13 mouse cellular contexts compared by ENCODE assay signal in genomic region chr3:42908404-42908803, GRCm38 (mm10).
DNase-seq lines count a peak whose midpoint lies in the region; ATAC-seq lines count a peak whose summit lies in the region.
"Had no signal": no experiment of that assay in that cellular context is flagged by ENCODE, and none has a peak within 500 bp of the region (broad histone marks: within the 10 kb centered on the region; RNA-seq: fewer than 3 reads in every experiment).

No protein-coding gene starts in this region.

- no peaks in the 10 kb centered on the region for H3K36me3 ChIP-seq in forebrain, embryonic 15.5 days
- no peaks in the 10 kb centered on the region for H3K36me3 ChIP-seq in neural tube, embryonic 14.5 days (ENCODE audit: control insufficient read depth, insufficient read depth, low read length)
- no peaks in the 10 kb centered on the region for H3K36me3 ChIP-seq in intestine, embryonic 16.5 days (ENCODE audit: control insufficient read depth, insufficient read depth, low read length)
- H3K36me3 ChIP-seq: limb, embryonic 13.5 days had no signal

- no peak overlapping the region for H3K9ac ChIP-seq in forebrain, embryonic 15.5 days (replicated peaks)
- no peak overlapping the region for H3K9ac ChIP-seq in neural tube, embryonic 14.5 days (replicated peaks; ENCODE audit: low read depth, low read length)
- H3K9ac ChIP-seq in intestine, embryonic 16.5 days (ENCODE audit: low read depth, low read length): no peak overlapping the region
- H3K9ac ChIP-seq: limb, embryonic 13.5 days had no signal

- peak; percentile 85 for ATAC-seq in forebrain, embryonic 15.5 days (replicated peaks)
- peak; percentile 92 for ATAC-seq in neural tube, embryonic 14.5 days (ENCODE audit: low read depth)
- no peak for ATAC-seq in intestine, embryonic 16.5 days
- ATAC-seq: inflammation-experienced regulatory T-cells, adult 6 months had no signal

- H3K4me1 ChIP-seq in forebrain, embryonic 15.5 days: peaks cover 8% of the 10 kb centered on the region; the same call in 1 of the 2 replicates
- H3K4me1 ChIP-seq in neural tube, embryonic 14.5 days (ENCODE audit: control insufficient read depth, insufficient read depth, low read length): no peaks in the 10 kb centered on the region
- H3K4me1 ChIP-seq in intestine, embryonic 16.5 days (ENCODE audit: control insufficient read depth, insufficient read depth, low read length): no peaks in the 10 kb centered on the region
- H3K4me1 ChIP-seq: limb, embryonic 13.5 days had no signal

- no peaks in the 10 kb centered on the region for H3K27me3 ChIP-seq in forebrain, embryonic 15.5 days
- H3K27me3 ChIP-seq in neural tube, embryonic 14.5 days (ENCODE audit: control insufficient read depth, insufficient read depth, low read length): no peaks in the 10 kb centered on the region
- no peaks in the 10 kb centered on the region for H3K27me3 ChIP-seq in intestine, embryonic 16.5 days (replicated peaks; ENCODE audit: control insufficient read depth, insufficient read depth, low read length)
- H3K27me3 ChIP-seq: limb, embryonic 13.5 days had no signal

- H3K9me3 ChIP-seq in forebrain, embryonic 15.5 days: no peaks in the 10 kb centered on the region
- H3K9me3 ChIP-seq in neural tube, embryonic 14.5 days (ENCODE audit: control insufficient read depth, low read length): no peaks in the 10 kb centered on the region
- H3K9me3 ChIP-seq in intestine, embryonic 16.5 days (ENCODE audit: control insufficient read depth, low read length): no peaks in the 10 kb centered on the region
- H3K9me3 ChIP-seq: limb, embryonic 13.5 days had no signal

- DNase-seq in cerebellum, postnatal 14 days: peak; percentile 15
- no peak for DNase-seq in cerebellum, adult 9-11 months
- DNase-seq in mesoderm, embryonic 11.5 days (ENCODE audit: low read depth, low spot score): peak; percentile 19
- DNase-seq in natural killer cell, adult 2 months (ENCODE audit: low spot score in 2 of 2): no peak
- no peak for DNase-seq in liver
- DNase-seq: adrenal gland, postnatal 25 days; kidney, postnatal 25 days; lung, adult 2 months had no signal

- no peak overlapping the region for H3K27ac ChIP-seq in forebrain, embryonic 15.5 days (replicated peaks)
- no peak overlapping the region for H3K27ac ChIP-seq in neural tube, embryonic 14.5 days (ENCODE audit: low read depth, low read length)
- H3K27ac ChIP-seq in intestine, embryonic 16.5 days (ENCODE audit: low read length): no peak overlapping the region
- H3K27ac ChIP-seq: limb, embryonic 13.5 days had no signal

- H3K4me3 ChIP-seq in forebrain, embryonic 15.5 days: no peak overlapping the region
- no peak overlapping the region for H3K4me3 ChIP-seq in neural tube, embryonic 14.5 days (ENCODE audit: low read depth, low read length)
- no peak overlapping the region for H3K4me3 ChIP-seq in intestine, embryonic 16.5 days (ENCODE audit: low read length)
- H3K4me3 ChIP-seq: limb, embryonic 13.5 days had no signal

- no peak overlapping the region for H3K4me2 ChIP-seq in forebrain, embryonic 15.5 days (replicated peaks)
- H3K4me2 ChIP-seq in neural tube, embryonic 14.5 days (ENCODE audit: low read depth, low read length): no peak overlapping the region
- H3K4me2 ChIP-seq in intestine, embryonic 16.5 days (ENCODE audit: low read depth, low read length): no peak overlapping the region
- H3K4me2 ChIP-seq: limb, embryonic 13.5 days had no signal

Comparison
In these comparisons a context has a peak if more than half of its experiments do, and no peak if none do; other contexts are left out.
1. DNase-seq: peak in cerebellum, postnatal 14 days (2 of 2) and mesoderm, embryonic 11.5 days (single experiment); none in cerebellum, adult 9-11 months (single experiment), natural killer cell, adult 2 months (0 of 2) and liver (single experiment).